Mouse (Mus musculus) kidney, adult 8-10 months (tissue): ENCODE measurements around the gene Fam204a.

Experiments used
- DNase-seq, 2 experiments: peaks; one replicate each; pipeline ENCODE4 v3.0.0; 2022

The Fam204a gene

DNA sequence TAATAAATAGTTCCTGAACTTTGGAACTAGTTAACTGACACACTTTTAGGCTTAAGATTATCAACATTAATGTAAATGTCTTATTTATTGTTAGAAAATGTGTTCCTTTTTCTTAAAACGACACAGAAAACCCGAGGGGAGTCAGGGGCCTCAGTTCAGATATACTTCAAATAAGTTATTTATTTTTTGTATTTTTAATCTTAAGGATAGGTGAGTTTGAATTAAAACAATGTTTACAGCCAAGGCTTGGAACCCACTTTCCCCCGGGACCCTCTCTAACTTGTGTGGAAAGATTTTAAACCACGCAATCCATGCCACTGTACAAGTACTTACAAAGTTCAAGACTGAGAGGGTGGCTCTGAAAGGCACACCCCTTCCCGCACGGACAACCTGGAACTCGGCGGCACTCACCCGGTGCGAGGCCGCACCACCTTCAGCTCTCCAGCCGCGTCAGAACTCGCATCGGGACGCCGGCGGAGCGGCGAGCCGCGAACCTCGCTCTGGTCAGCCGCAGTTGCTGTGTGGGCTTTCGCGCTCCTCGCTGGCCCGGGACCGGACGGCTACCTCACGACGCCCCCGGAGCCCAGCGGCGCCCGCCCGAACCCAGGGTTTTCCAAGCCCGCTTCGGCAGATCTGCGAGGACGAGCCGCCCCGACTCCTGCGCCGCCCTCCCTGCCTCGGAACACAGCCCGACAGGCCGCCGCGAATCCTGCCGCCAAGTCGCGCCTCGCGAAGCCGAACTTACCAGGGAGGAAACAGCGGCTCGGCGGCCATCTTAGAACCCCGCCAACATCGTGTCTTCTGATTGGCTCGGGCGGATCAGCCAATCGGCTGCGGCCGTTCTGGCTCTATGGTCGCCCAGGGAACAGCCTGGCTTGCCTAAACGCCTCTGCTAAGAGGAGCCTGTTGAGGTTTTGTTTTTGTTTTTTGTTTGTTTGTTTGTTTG is at the start of gene Fam204a:
Gene Fam204a, minus strand, starts transcription at position 803 of the 946 bp plus-strand sequence.
- peak; percentile 93 to 97 for DNase-seq

DNA sequence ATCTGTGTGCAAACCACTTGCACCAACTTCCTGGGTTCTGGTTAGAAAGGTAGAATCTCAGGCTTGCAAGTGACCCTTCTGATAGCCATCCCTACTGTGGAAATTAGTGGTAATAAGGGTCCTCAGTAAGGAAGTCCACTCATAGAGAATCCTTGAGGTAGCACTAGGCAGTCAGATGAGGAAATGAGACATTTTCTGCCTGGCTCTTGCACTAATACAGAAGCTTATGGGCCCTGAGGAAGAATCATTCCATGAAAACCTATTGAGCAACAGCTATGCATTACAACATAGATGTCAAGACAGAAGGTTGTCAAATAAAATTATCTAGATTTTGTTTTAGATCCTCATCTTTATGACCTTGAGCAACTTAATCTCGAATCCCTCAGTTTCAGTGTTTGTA is 39.3 kb upstream of the Fam204a start:
- DNase-seq, result no peak

- no peak for DNase-seq
These were observed 34.2 kb upstream of the Fam204a start for GRCm38 (mm10) chr19:60260689-60261088.

- DNase-seq, result no peak
These were observed 25.5 kb upstream of the Fam204a start for GRCm38 (mm10) chr19:60252021-60252420.

GRCm38 (mm10) chr19:60251197-60251596 is 24.7 kb upstream of the Fam204a start:
- no peak for DNase-seq

GRCm38 (mm10) chr19:60245250-60245649 is 18.7 kb upstream of the Fam204a start:
- DNase-seq, result no peak

- DNase-seq, result no peak
These were observed 16.1 kb upstream of the Fam204a start for GRCm38 (mm10) chr19:60242620-60243019.

- no peak for DNase-seq
These were observed 15.6 kb upstream of the Fam204a start for GRCm38 (mm10) chr19:60241916-60242602.

DNA sequence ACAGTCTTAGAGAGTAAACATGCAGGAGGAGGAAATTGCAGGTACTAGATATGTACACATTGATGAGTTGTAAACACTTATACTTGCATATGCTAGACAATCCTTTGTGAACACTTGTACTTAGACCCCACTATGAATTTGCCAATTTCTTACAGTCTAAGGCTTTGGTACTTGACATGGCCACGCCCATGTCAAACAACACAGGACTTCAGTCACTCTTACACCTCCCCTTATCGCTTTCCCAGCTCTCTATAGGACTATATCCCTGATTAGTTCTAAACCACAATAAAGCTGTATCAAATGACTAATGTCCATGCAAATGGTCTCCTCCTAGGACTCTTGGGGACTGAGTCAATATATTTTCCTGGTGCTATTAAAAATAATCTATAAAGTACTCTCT is 5.0 kb upstream of the Fam204a start:
- no peak for DNase-seq

- peak in 1 of 2 experiments; percentile 3 for DNase-seq
These were observed 339 bp upstream of the Fam204a start for GRCm38 (mm10) chr19:60226845-60227235.

- DNase-seq, result no peak
These were observed 7.1 kb downstream of the Fam204a start for GRCm38 (mm10) chr19:60219395-60219794.

DNA sequence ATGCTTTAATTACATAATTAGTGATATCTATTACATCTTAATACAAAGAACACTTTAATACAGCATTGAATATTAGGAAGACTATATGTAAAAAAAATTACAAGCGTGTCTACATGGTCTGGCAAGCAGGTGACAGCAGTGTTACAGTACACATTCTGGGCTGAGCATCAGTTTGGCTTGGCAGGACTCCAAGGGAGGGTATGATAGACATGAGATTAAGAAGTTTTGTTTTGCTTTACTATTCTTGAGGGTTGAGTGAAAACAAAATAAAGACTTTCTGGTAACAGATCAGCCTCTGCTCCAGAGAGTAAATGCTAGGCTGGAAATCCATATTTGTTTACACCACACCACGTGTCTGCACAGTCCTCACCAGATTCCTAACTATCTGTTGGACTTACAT is 8.5 kb downstream of the Fam204a start:
- DNase-seq, result no peak

- DNase-seq, result no peak
These were observed 18.3 kb downstream of the Fam204a start for GRCm38 (mm10) chr19:60208173-60208572.

GRCm38 (mm10) chr19:60204176-60204575 is 22.3 kb downstream of the Fam204a start:
- no peak for DNase-seq

DNA sequence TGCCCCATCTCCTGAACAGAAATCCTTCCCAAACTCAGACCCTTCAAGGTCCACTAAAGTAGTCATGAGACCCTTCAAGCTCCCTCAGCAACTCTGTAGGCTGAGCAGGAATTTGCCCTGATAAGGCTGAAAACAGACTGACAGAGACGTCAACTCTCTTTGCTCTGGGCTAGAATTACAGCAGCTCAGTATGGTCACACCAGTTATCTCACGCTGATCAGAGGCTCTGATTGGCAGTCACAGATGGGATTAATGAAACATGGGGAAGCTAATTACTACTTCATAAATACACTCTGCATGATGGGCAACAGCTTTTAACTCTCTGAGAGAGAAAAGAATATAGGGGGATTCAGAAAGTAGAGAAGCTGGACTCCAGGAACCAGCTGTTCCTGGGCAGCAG is 26.2 kb downstream of the Fam204a start:
- no peak for DNase-seq

- DNase-seq, result no peak
These were observed 27.3 kb downstream of the Fam204a start for GRCm38 (mm10) chr19:60199152-60199551.

DNA sequence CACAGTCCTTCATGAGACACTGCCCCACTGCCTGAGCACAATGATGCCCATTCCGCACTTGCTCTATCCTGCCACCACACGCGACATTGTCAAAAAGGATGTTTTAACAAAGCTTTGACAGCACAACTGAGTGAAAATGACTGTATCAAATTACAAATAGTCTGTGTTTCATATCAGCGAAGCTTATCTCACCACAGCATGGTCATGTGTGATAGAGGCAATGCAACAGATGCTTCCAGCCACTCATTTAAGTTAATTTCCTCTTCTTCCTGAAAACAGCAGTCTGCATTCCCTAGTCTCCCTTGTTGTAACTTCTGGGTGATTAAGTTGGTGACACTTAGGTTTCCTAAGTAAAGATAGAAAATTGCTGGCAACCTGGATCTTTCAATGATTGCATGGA is 33.7 kb downstream of the Fam204a start:
- no peak for DNase-seq

GRCm38 (mm10) chr19:60189206-60189605 is 37.3 kb downstream of the Fam204a start:
- DNase-seq, result no peak

GRCm38 (mm10) chr19:60182901-60183300 is 43.6 kb downstream of the Fam204a start:
- no peak for DNase-seq

GRCm38 (mm10) chr19:60182171-60182570 is 44.3 kb downstream of the Fam204a start:
- DNase-seq, result no peak

- no peak for DNase-seq
These were observed 47.5 kb downstream of the Fam204a start for GRCm38 (mm10) chr19:60178771-60179563.

DNA sequence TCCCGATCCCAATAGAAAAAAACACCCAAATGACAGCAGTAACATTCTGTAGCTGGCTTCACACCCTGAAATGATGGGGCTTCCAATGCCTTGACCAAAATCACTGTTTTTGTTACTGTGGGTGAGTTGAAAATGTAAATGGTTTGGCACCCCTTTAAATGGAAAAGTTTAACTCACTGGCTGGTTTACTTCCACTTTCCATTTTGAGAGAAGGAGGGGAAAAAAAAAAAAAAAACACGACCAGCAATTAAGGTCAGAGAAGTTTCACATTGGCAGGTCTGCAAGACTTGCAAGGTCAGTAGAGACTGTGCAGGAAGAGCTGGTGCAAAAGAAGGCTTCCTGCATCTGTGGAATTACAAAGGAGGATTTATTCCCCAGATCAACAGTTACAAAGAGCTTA is 61.1 kb downstream of the Fam204a start:
- no peak for DNase-seq

DNA sequence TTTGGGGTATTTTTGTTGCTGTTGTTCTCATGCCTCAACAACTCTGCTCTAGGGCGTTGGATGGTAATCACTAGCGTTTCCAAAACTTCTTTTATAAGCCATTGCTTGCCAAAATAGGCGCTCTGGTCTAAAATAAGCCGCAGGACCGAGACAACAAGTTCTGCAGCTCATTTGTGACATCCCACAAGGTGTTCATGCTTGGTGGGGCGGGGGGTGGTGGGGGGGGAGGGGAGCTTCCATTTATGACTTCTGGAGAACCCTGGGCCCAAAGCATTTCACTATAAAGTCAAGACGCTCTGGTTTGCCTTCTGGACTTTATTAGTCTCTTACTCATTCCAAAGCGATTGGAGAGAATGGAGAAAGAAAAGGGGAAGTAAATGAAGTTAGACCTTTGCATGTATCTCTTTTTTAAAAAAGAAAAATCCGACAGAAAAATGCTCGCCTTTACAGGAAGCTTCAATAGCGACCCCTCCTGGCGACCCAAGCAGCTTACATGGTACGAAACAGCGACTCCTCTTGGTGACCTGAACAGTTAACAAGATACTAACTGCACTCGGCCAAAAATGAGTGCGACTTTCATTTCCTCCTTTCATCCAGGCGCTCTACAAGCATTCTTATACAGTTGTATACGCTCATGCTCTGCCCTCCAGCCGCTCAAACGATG is 65.8 kb downstream of the Fam204a start:
- peak; percentile 14 to 44 for DNase-seq
